Mouse (Mus musculus): Measurements from ENCODE around the gene Khdc4. TPM values are rescaled to one million over a fixed set of nuclear protein-coding genes. Genes with fewer than 3 reads are reported as not detected.

Khdc4 gene
- total RNA-seq (2021) = 10 to 100 TPM; 55.1 to 55.5 TPM
- long read RNA-seq, experiment 1, transcript Khdc4-201 (14 exons, 2,981 nt) = major isoform, 14 of 22 reads
- long read RNA-seq, experiment 1, partial matches to known transcripts = 4 of 22 reads
- long read RNA-seq, experiment 1, other reads (novel, unspliced or antisense) = 4 of 22 reads
- long read RNA-seq, experiment 2, transcript Khdc4-201 (14 exons, 2,981 nt) = major isoform, 5 of 28 reads
- long read RNA-seq, experiment 2, transcript Khdc4-203 (14 exons, 2,567 nt) = major isoform, 5 of 28 reads
- long read RNA-seq, experiment 2, partial matches to known transcripts = 7 of 28 reads
- long read RNA-seq, experiment 2, other reads (novel, unspliced or antisense) = 7 of 28 reads

DNA sequence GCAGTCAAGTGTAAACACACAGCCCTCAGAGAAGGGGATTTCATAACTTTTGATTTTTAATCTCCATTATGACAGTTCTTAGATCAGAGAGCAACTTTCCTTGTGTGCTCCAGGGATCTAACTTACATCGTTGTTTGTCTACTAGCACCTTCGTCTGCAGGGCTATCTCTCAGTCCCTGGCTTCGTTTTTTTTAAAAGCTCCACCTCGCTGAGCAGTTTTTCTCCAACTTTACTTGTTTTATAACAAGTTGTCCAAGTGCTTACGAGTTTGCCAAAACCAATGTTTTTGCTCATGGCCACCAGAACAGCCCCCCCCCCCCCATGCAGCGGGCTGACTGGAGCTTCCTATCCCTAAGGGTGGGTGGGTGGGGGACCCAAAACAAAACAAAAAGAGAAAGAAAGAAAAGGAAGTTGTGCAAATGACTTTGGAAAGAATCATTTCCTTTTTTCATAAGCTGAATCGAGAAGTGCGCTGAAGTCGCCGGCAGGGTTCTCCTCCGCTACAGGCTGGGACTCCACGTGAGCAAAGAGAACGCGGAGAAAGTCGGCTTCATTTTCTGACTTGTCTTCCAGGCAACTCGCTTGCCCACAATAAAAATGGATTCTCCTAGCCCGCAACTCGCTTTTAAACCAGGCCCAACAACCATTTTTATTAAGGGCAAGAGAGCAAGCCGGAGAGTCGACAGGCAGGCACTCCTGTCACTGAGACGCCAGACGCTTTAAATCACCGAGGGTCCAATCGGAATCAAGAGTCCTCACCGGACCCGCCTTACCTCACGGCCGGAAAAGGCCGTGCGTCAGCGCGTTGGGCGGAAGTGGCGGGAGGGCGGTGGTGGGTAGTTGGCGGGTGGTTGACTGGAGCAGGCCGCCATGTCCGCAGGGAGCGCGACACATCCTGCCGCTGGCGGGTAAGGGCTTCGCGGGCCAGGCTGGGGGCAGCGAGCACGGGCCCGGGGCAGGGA lies at the start of gene Khdc4:
Gene Khdc4, plus strand, starts transcription at position 824 of the 962 bp plus-strand sequence.
- H3K4me3 ChIP-seq = peak within 1 kb of the TSS; percentile 70
- H3K27ac ChIP-seq = peak within 1 kb of the TSS; percentile 91
- peak; percentile 97 to 98 for DNase-seq (ENCODE audit: low spot score in 2 of 2)
- peak; percentile 10 for TF ChIP-seq CTCF (conservative IDR thresholded peaks at IDR 0.05)

DNA sequence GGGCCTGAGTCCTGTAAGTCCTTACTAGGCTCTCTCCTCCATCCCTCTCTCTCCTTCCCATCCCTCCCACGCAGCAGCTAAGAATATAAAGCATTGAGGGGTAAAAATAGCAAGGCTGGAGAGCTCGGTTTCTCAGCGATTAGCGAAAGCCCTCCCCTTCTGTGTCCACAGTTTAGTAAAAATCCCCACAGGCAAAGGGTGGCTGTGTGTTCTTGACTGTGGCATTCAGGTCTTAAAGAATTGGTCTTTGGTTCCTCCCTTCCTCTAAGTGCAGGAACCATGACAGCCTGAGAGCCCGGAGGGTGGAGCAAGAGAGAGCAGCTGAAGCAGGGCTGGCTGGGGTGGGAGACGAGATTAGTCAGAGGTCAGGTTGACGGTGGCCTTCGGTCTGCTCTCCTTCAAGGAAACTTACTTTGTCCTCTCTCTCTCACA lies 49.0 kb upstream of the Khdc4 start:
- peak overlapping the region; percentile 14; the same call in 1 of the 2 replicates for H3K27ac ChIP-seq
- H3K4me3 ChIP-seq = no peak overlapping the region
- DNase-seq (ENCODE audit: low spot score in 2 of 2) = no peak
- no peak for TF ChIP-seq CTCF (conservative IDR thresholded peaks at IDR 0.05)

DNA sequence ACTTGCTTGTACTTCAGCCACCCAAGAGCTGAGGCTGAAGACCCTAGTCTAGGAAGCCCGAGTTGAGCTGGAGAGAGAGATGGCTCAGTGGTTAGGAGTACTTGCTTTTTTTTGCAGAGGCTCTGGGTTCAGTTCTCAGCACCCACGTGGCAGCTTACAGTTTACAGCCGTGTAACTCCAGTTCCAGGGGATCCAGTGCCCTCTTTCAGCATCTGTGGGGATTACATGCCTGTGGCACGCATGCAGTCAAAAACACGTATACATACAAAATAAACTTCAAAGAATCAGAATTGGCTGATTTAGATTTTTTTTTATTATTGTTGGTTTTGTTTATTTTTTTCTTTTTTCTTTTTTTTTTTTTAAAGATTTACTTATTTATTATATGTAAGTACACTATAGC lies 48.5 kb upstream of the Khdc4 start:
- Histone ChIP-seq H3K4me3 (no peak overlapping the region), H3K27ac (peak overlapping the region; percentile 14; the same call in 1 of the 2 replicates)
- peak; percentile 56 for TF ChIP-seq CTCF (conservative IDR thresholded peaks at IDR 0.05)
- DNase-seq (ENCODE audit: low spot score in 2 of 2) = no peak

DNA sequence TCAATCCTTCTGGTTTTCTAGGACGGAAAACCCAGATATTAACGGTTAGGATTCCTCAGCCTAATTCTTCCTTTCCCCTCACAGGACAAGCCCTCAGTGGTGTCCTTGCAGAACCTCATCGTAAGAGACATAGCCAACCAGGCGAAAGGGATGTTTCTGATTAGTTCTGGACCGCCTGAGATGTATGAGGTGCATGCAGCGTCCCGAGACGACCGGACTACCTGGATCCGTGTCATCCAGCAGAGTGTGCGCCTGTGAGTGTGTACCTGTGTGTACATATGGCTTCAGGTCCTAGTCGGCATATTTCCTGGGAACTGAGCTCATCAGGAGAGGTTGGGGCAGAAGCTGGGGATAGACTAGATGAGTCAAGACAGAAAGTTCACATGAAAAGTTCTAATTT lies 46.4 kb upstream of the Khdc4 start:
- DNase-seq (ENCODE audit: low spot score in 2 of 2) = no peak
- H3K4me3 ChIP-seq = no peak overlapping the region
- no peak for TF ChIP-seq CTCF (conservative IDR thresholded peaks at IDR 0.05)
- H3K27ac ChIP-seq = no peak overlapping the region

DNA sequence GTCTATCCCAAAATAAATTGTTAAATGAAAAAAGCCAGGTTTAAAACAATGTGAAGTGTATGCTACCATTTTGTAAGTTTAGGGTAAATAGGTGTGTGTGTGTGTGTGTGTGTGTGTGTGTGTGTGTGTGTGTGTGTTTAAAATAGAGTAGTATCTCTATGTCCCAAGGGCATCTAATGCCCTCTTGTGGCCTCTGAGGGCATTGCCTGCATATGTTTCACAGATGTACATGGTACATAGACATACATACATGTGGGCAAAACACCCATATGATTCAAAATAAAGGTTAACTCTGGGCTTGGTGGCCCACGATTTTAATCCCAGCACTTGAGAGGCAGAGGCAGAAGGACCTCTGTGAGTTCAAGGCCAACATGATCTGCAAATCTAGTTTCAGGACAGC lies 44.9 kb upstream of the Khdc4 start:
- Histone ChIP-seq H3K27ac (no peak overlapping the region), H3K4me3 (no peak overlapping the region)
- no peak for DNase-seq (ENCODE audit: low spot score in 2 of 2)
- TF ChIP-seq CTCF (conservative IDR thresholded peaks at IDR 0.05) = peak; percentile 69

DNA sequence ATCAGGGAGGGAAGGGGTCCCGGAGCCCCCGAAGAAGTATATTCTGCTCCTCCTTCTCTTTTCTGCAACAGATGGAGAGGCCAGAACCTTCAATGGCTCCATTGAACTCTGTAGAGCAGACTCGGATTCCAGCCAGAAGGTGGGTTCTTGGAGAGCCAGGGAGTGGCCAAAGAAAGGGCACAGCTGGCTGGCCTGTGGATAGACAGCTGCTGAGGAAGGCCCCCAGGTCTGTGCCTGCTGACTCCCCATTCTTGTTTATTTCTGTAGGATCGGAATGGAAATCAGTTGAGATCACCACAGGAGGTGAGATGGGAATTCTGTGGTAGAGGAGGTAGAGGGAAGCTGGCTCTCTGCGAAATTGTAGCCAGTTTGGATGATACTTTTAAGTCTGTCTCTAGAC lies 42.5 kb upstream of the Khdc4 start:
- peak overlapping the region; percentile 5; the same call in 1 of the 2 replicates for H3K27ac ChIP-seq
- H3K4me3 ChIP-seq = no peak overlapping the region
- no peak for DNase-seq (ENCODE audit: low spot score in 2 of 2)
- TF ChIP-seq CTCF (conservative IDR thresholded peaks at IDR 0.05) = no peak

DNA sequence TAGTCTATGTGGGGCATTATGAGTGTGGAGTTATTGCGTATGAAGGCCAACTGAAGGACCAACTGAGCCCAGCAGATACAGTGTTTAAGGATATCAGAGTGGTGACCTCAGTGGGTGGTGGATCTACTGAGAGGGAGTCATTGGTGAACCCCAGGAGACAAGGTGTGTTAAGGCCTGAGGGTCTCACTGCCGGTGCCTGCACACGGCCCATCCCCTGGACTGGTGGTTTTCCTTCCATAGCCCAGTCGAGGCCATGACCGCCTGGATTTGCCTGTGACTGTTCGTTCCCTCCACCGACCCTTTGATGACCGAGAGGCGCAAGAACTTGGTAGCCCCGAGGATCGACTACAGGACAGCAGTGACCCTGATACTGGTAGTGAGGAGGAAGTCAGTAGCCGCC lies 39.7 kb upstream of the Khdc4 start:
- H3K27ac ChIP-seq = no peak overlapping the region
- TF ChIP-seq CTCF (conservative IDR thresholded peaks at IDR 0.05) = no peak
- no peak overlapping the region for H3K4me3 ChIP-seq
- DNase-seq (ENCODE audit: low spot score in 2 of 2) = no peak

DNA sequence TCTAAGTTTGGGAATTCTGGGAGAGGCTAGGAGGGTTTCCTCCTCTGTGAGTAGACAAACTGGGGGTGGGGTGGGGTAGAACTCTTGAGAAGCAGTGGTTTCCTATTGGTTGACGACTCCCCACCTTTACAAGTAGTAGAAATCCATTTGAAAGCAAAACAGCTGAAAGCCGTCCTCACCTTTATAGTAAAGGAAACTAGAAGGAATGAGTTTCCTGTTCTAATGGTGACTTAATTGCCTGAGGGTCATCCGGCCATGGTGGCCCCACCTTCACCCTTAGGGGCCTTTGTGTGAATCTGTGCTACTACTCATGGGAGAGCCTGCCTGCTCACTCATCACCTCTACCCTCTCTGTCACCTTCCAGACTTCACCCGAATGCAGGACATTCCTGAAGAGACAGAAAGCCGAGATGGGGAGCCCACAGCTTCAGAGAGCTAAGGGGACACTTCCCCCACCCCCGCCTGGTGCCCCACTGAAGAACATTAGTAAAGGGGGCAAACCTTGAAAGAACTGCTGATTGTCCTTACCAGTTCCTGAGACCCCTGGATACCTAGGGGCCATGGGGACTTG lies 39.1 kb upstream of the Khdc4 start:
- no peak overlapping the region for H3K4me3 ChIP-seq
- DNase-seq (ENCODE audit: low spot score in 2 of 2) = no peak
- TF ChIP-seq CTCF (conservative IDR thresholded peaks at IDR 0.05) = no peak
- H3K27ac ChIP-seq = no peak overlapping the region

DNA sequence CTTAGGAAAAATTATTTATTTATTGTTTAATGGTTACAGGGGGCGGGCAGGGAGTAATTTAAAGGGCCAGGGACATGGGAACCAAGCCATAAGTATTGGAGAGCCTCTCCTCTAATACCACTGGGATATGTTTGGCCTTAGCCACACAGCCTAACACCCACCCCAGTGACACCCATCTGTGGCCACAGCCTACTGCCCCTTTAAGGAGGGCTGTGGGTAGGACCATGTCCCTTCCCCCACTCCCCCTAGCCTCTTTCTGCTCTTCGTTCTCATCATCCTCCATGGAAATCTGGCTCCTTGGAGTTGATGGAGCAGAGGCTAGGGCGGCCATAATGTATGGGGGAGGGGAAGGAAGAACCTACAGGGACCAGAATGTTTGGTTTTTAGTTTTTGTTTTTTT lies 38.5 kb upstream of the Khdc4 start:
- Histone ChIP-seq H3K27ac (no peak overlapping the region), H3K4me3 (no peak overlapping the region)
- TF ChIP-seq CTCF (conservative IDR thresholded peaks at IDR 0.05) = no peak
- peak in 1 of 2 experiments; percentile 8 for DNase-seq (ENCODE audit: low spot score in 2 of 2)

DNA sequence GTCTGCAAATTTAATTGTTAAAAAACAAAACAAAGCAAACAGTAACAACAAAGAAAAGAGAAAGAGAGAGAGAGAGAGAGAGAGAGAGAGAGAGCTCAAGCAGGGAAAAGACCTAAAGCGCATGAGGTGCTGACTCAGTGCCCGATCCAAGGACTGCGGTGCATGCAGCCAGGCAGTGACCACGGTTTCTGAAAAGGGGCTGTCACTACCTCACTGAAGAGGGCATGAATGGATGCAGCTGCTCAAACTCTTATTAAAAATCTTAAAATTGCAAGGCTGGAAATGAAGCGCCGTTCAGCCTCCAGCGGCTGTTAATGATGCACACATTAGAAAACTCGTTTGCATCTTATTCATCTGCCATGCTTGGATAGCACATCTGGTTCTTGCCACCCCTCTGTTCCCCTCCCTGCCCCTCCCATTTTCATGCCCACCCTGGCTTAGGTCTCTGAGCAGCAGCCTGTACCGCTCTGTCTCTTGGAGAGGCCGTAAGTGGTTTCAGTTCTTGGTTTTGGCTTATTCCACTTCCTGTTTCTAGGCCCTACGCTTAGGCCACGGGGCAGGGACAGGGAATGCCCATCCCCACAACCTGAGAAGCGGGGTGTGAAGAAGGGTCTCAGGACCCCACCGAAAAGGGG lies 37.7 kb upstream of the Khdc4 start:
- Histone ChIP-seq H3K4me3 (no peak overlapping the region), H3K27ac (peak overlapping the region; percentile 57; the same call in 1 of the 2 replicates)
- no peak for TF ChIP-seq CTCF (conservative IDR thresholded peaks at IDR 0.05)
- DNase-seq (ENCODE audit: low spot score in 2 of 2) = peak in 1 of 2 experiments; percentile 9

DNA sequence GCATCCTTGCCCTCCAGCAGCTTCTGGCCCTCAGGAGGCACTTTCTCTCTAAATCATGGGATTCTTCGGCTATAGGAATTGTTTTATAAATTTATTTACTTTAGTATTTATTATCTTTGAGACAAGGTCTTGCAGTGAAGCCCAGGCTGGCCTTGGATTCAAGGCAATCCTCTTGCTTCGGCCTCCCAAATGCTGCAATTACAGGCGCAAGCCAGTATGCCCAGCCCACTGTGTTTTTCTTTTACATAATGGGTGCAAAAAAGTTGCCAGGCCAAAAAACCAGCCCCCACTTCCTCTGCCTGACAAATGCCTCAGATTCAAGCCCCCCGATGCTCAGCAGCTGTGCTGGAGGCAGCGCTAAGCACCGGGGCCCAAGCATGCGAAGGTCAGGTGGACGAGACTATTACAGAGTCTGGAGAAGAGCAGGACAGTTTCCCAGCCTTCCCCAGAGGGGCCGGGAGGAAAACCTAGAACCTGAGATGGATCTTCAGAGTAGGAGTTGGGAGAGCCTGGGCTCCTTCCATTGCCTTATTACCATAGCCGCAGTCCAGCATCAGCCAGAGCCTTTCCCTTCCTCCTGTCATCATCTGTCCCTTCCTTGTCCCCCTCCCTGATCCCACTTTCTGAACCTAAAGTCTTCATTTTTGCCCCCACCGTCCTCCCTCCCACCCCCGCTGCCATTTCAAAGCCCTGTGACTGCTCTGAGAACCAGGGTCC lies 37.0 kb upstream of the Khdc4 start:
- H3K27ac ChIP-seq = peak overlapping the region; percentile 57; the same call in 1 of the 2 replicates
- no peak overlapping the region for H3K4me3 ChIP-seq
- no peak for TF ChIP-seq CTCF (conservative IDR thresholded peaks at IDR 0.05)
- DNase-seq (ENCODE audit: low spot score in 2 of 2) = peak in 1 of 2 experiments; percentile 17

DNA sequence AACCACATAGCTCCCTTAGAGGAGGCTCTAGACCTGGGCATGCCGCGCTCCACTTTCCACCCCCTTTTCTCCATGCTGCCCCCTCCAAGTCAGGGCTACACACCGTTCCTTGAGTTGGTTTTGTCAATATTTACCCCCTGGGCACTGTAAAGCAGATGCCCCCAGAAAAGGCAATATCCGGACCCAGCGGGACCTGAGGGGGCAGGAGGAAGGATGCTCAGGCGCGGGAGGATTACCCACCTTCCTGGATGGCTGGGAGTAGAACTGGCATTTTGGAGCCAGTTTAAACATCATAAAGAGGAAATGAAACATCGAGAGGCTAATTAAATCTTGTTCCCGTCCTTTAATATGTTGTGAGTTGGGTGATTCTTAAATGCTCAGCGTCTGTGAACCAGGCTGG lies 36.4 kb upstream of the Khdc4 start:
- DNase-seq (ENCODE audit: low spot score in 2 of 2) = no peak
- Histone ChIP-seq H3K4me3 (no peak overlapping the region), H3K27ac (peak overlapping the region; percentile 57; the same call in 1 of the 2 replicates)
- TF ChIP-seq CTCF (conservative IDR thresholded peaks at IDR 0.05) = no peak

Measured in layer of hippocampus, adult 2 months (tissue).